Mouse (Mus musculus) MEL (cell line): ENCODE results near the gene Ncln. TPM values are rescaled to one million over a fixed set of nuclear protein-coding genes. Genes with fewer than 3 reads are reported as not detected.

Experiments used
- DNase-seq: peaks from one replicate; pipeline ENCODE4 v3.0.0; 2011; ENCODE audit warnings: low read depth, low spot score
- H3K27ac ChIP-seq: 2 replicates; pipeline ENCODE4 v1.5.1; 2012; ENCODE audit warnings: low read depth, mild to moderate bottlenecking, control low read depth, low read length, moderate library complexity; ENCODE audit not compliant: control insufficient read depth
- H3K27me3 ChIP-seq, 2 experiments: fragments of 150-350 bp in 1 of 2; sonication (generic) in 1 of 2; 2 replicates each; pipeline ENCODE4 v1.6.1; 2012; ENCODE audit warnings: low read length in 2 of 2, mild to moderate bottlenecking in 2 of 2, improper control_type of control experiment in 1 of 2, moderate library complexity in 1 of 2; ENCODE audit not compliant: insufficient read depth in 2 of 2, control insufficient read depth in 1 of 2
- H3K36me3 ChIP-seq, 2 experiments: 2 replicates each; pipeline ENCODE4 v1.6.1; 2012 to 2014; ENCODE audit warnings: low read length in 2 of 2, improper control_type of control experiment in 1 of 2, inconsistent platforms in 1 of 2, mild to moderate bottlenecking in 1 of 2; ENCODE audit not compliant: insufficient read depth in 2 of 2, control insufficient read depth in 1 of 2
- H3K4me1 ChIP-seq, 2 experiments: fragments of 150-350 bp in 1 of 2; sonication (generic) in 1 of 2; 2 replicates each; pipeline ENCODE4 v1.6.1; 2012; ENCODE audit warnings: low read length in 2 of 2, improper control_type of control experiment in 1 of 2, mild to moderate bottlenecking in 1 of 2; ENCODE audit not compliant: insufficient read depth in 2 of 2, control insufficient read depth in 1 of 2
- H3K4me3 ChIP-seq, 2 experiments: fragments of 150-350 bp in 1 of 2; sonication (generic) in 1 of 2; 2 replicates each; pipeline ENCODE4 v1.5.1; 2012; ENCODE audit warnings: low read depth in 2 of 2, low read length in 2 of 2, mild to moderate bottlenecking in 2 of 2, moderate library complexity in 2 of 2, control low read depth in 1 of 2, improper control_type of control experiment in 1 of 2; ENCODE audit not compliant: control insufficient read depth in 1 of 2, insufficient read depth in 1 of 2
- H3K79me2 ChIP-seq: 2 replicates; pipeline ENCODE4 v1.6.1; 2012; ENCODE audit warnings: mild to moderate bottlenecking, low read length, moderate library complexity; ENCODE audit not compliant: control insufficient read depth, poor library complexity, insufficient read depth
- H3K9ac ChIP-seq: 2 replicates; pipeline ENCODE4 v1.6.1; 2012; ENCODE audit warnings: low read depth, mild to moderate bottlenecking, control low read depth, low read length, moderate library complexity; ENCODE audit not compliant: control insufficient read depth, poor library complexity, severe bottlenecking
- H3K9me3 ChIP-seq: fragments of 150-350 bp; sonication (generic); replicated peaks from 2 replicates; pipeline ENCODE4 v1.6.1; 2012; ENCODE audit warnings: mild to moderate bottlenecking, low read length, improper control_type of control experiment, moderate library complexity; ENCODE audit not compliant: insufficient read depth
- BHLHE40 ChIP-seq: IDR thresholded peaks from 2 replicates; pipeline ENCODE4 v1.6.1; 2012; ENCODE audit warnings: low read depth, mild to moderate bottlenecking, inconsistent platforms, low read length, improper control_type of control experiment, borderline replicate concordance
- CHD1 ChIP-seq: IDR thresholded peaks from 2 replicates; pipeline ENCODE4 v1.6.1; 2012; ENCODE audit warnings: low read depth, mild to moderate bottlenecking, inconsistent platforms, low read length, improper control_type of control experiment
- CHD2 ChIP-seq: IDR thresholded peaks from 2 replicates; pipeline ENCODE4 v1.6.1; 2011; ENCODE audit warnings: low read length, improper control_type of control experiment
- CTCF ChIP-seq, 3 experiments: IDR thresholded peaks in 2 of 3; conservative IDR thresholded peaks in 1 of 3; 2 replicates each; pipeline ENCODE4 v1.5.1; 2011 to 2012; ENCODE audit warnings: low read length in 3 of 3, low read depth in 2 of 3, mild to moderate bottlenecking in 2 of 3, improper control_type of control experiment in 1 of 3, inconsistent platforms in 1 of 3, mixed read lengths in 1 of 3, moderate library complexity in 1 of 3; ENCODE audit not compliant: control insufficient read depth in 1 of 3, insufficient read depth in 1 of 3, poor library complexity in 1 of 3, severe bottlenecking in 1 of 3
- EP300 ChIP-seq, 2 experiments: IDR thresholded peaks; 2 replicates each; pipeline ENCODE4 v1.6.1; 2011; ENCODE audit warnings: improper control_type of control experiment in 2 of 2, low read length in 2 of 2, low read depth in 1 of 2, mild to moderate bottlenecking in 1 of 2
- GATA1 ChIP-seq: IDR thresholded peaks from 2 replicates; pipeline ENCODE4 v1.6.1; 2011; ENCODE audit warnings: low read depth, low read length, improper control_type of control experiment
- HCFC1 ChIP-seq: IDR thresholded peaks from 2 replicates; pipeline ENCODE4 v1.6.1; 2012; ENCODE audit warnings: low read depth, mild to moderate bottlenecking, inconsistent platforms, low read length, improper control_type of control experiment, moderate library complexity
- KAT2A ChIP-seq: conservative IDR thresholded peaks from 2 replicates; pipeline ENCODE4 v1.6.1; 2012; ENCODE audit warnings: low read depth, low read length, improper control_type of control experiment, inconsistent platforms
- MAFK ChIP-seq: IDR thresholded peaks from 2 replicates; pipeline ENCODE4 v1.6.1; 2011; ENCODE audit warnings: low read depth, mild to moderate bottlenecking, low read length, improper control_type of control experiment, borderline replicate concordance
- MAX ChIP-seq: IDR thresholded peaks from 2 replicates; pipeline ENCODE4 v1.6.1; 2011; ENCODE audit warnings: low read length, improper control_type of control experiment
- MAZ ChIP-seq: IDR thresholded peaks from 2 replicates; pipeline ENCODE4 v1.6.1; 2012; ENCODE audit warnings: low read depth, mild to moderate bottlenecking, inconsistent platforms, low read length, improper control_type of control experiment
- MEF2A ChIP-seq: IDR thresholded peaks from 2 replicates; pipeline ENCODE4 v1.6.1; 2014; ENCODE audit warnings: low read depth, mild to moderate bottlenecking, inconsistent platforms, low read length, improper control_type of control experiment; ENCODE audit not compliant: poor library complexity, insufficient replicate concordance, severe bottlenecking; ENCODE audit errors: extremely low read depth
- MXI1 ChIP-seq: IDR thresholded peaks from 2 replicates; pipeline ENCODE4 v1.6.1; 2011; ENCODE audit warnings: mild to moderate bottlenecking, low read depth, low read length, improper control_type of control experiment
- MYC ChIP-seq: IDR thresholded peaks from 2 replicates; pipeline ENCODE4 v1.6.1; 2011; ENCODE audit warnings: low read depth, mild to moderate bottlenecking, low read length, improper control_type of control experiment, moderate library complexity
- NELFE ChIP-seq: IDR thresholded peaks from 2 replicates; pipeline ENCODE4 v1.6.1; 2011; ENCODE audit warnings: low read depth, low read length, improper control_type of control experiment
- POLR2A ChIP-seq, 2 experiments: IDR thresholded peaks; 2 replicates each; pipeline ENCODE4 v1.6.1; 2011 to 2012; ENCODE audit warnings: low read length in 2 of 2, mild to moderate bottlenecking in 2 of 2, control low read depth in 1 of 2, improper control_type of control experiment in 1 of 2, low read depth in 1 of 2, moderate library complexity in 1 of 2; ENCODE audit not compliant: control insufficient read depth in 1 of 2, insufficient read depth in 1 of 2, poor library complexity in 1 of 2
- POLR2AphosphoS2 ChIP-seq: IDR thresholded peaks from 2 replicates; pipeline ENCODE4 v1.6.1; 2011; ENCODE audit warnings: low read length, improper control_type of control experiment
- RAD21 ChIP-seq: IDR thresholded peaks from 2 replicates; pipeline ENCODE4 v1.6.1; 2011; ENCODE audit warnings: mild to moderate bottlenecking, low read depth, low read length, improper control_type of control experiment
- SMC3 ChIP-seq: IDR thresholded peaks from 2 replicates; pipeline ENCODE4 v1.6.1; 2011; ENCODE audit warnings: low read depth, low read length, improper control_type of control experiment
- TAL1 ChIP-seq: IDR thresholded peaks from 2 replicates; pipeline ENCODE4 v1.6.1; 2012; ENCODE audit warnings: mild to moderate bottlenecking, inconsistent platforms, low read length, moderate library complexity, mixed read lengths
- UBTF ChIP-seq: IDR thresholded peaks from 2 replicates; pipeline ENCODE4 v1.6.1; 2012; ENCODE audit warnings: low read depth, mild to moderate bottlenecking, inconsistent platforms, low read length, improper control_type of control experiment, moderate library complexity, borderline replicate concordance; ENCODE audit not compliant: insufficient read depth
- USF2 ChIP-seq, 2 experiments: IDR thresholded peaks; 2 replicates each; pipeline ENCODE4 v1.6.1; 2011 to 2012; ENCODE audit warnings: improper control_type of control experiment in 2 of 2, low read length in 2 of 2, borderline replicate concordance in 1 of 2, inconsistent platforms in 1 of 2, low read depth in 1 of 2, mild to moderate bottlenecking in 1 of 2; ENCODE audit not compliant: insufficient read depth in 1 of 2
- ZC3H11A ChIP-seq: IDR thresholded peaks from 2 replicates; pipeline ENCODE4 v1.6.1; 2012; ENCODE audit warnings: low read depth, mild to moderate bottlenecking, inconsistent platforms, low read length, improper control_type of control experiment
- ZNF384 ChIP-seq: IDR thresholded peaks from 2 replicates; pipeline ENCODE4 v1.6.1; 2012; ENCODE audit warnings: low read depth, mild to moderate bottlenecking, inconsistent platforms, low read length, improper control_type of control experiment
- polyA plus RNA-seq, 2 experiments: library from polyadenylated mRNA; stranded (reverse) in 1 of 2; unstranded in 1 of 2; fragments of >175 nt in 1 of 2; fragments of >200 nt in 1 of 2; gene quantifications; 2 replicates each; pipeline versions ENCODE4 v1.2.1 to v1.2.4; 2012; ENCODE audit warnings: low replicate concordance in 2 of 2, low read depth in 1 of 2; ENCODE audit not compliant: insufficient read length in 2 of 2, insufficient read depth in 1 of 2, missing spikeins in 1 of 2
- total RNA-seq: library from RNA; depleted of rRNA; stranded (reverse); fragments of 300-350 nt; gene quantifications from 2 replicates; pipeline ENCODE4 v1.2.3, GENCODE M21; 2012

The Ncln gene
- total and polyA plus RNA-seq, 3 experiments = 136 to 276 (median 215) TPM

DNA sequence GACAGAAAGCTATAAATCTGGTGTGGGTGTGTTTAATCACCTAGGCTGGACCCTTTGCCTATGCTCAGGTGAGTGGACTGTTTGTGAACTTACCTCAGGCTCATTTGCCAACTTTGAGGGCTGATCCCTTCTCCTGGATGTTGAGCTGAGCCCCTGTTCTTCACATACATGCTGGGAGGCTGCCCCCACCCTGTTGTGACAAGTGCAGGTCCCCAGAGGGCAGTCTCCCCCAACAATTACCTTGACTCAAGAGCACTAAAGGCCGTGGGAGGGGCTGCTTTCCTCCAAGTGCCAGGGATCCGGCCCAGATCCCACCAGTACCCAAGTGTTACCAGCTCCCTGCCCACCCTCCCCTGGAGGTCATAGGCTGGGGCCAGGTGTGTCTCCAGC lies 11.1 kb downstream of the Ncln start (continued):
- TF ChIP-seq MEF2A (no peak), GATA1 (no peak), MXI1 (no peak)

DNA sequence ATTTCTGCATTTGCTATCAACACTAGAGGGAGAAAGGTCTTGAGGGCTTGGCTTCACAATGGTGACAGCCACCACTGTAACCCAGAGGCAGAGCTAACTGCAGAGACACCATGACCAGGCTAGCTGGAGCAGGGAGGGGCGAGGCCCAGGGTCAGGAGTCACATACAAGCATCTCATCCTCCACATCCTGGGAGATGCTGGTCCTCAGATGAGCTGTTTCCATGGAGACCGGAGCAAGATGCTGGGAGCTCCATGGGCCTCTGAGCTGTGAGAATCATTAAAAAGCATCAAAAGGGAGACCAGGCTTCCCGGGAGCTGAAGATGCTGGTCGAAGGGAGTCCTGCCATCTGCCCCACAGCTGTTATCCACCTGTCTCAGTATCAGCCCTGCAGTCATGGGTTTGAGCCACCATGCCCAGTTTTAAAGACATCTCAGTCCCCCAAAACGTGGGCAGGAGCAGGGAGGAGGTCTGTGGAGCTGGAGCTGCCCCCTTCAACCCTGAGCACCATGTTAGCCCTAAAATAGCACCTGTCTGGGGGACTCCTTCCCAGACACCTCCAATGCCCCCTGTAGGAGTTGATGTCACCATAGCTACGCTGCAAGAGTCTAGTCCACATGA lies 11.6 kb downstream of the Ncln start:
- no peaks in the 10 kb centered on the region; a peak in 1 of 4 replicates for H3K36me3 ChIP-seq
- H3K9me3 ChIP-seq = no peaks in the 10 kb centered on the region
- no peaks in the 10 kb centered on the region for H3K79me2 ChIP-seq
- no peak overlapping the region for H3K27ac ChIP-seq
- no peaks in the 10 kb centered on the region for H3K27me3 ChIP-seq
- H3K4me1 ChIP-seq = peaks cover 0 to 14% of the 10 kb centered on the region in 2 experiments; a peak in 2 of 4 replicates
- H3K4me3 ChIP-seq = no peak overlapping the region
- TF ChIP-seq RAD21 = no peak
- 0 out of 2 replicates have a peak, but pooled peaks have one; percentile 22 for TF ChIP-seq MAZ
- no peak for TF ChIP-seq NELFE
- no peak for TF ChIP-seq TAL1
- TF ChIP-seq HCFC1 = no peak
- TF ChIP-seq KAT2A = no peak
- TF ChIP-seq CHD1 = no peak
- TF ChIP-seq POLR2AphosphoS2 = no peak
- 0 out of 4 replicates have a peak, but pooled peaks of 1 of the 2 experiments have one; percentile 2 for TF ChIP-seq POLR2A (IDR thresholded peaks at IDR 0.05; ENCODE audit: control insufficient read depth in 1 of 2, insufficient read depth in 1 of 2, low read depth in 1 of 2, low read length in 2 of 2, poor library complexity in 1 of 2)
- TF ChIP-seq MAFK = no peak
- no peak for TF ChIP-seq MAX
- no peak for TF ChIP-seq EP300 (IDR thresholded peaks at IDR 0.05; ENCODE audit: low read depth in 1 of 2, low read length in 2 of 2)
- no peak for TF ChIP-seq CHD2
- TF ChIP-seq, all 39 proteins: peak for 2
- DNase-seq = no peak
- no peak overlapping the region for H3K9ac ChIP-seq

DNA sequence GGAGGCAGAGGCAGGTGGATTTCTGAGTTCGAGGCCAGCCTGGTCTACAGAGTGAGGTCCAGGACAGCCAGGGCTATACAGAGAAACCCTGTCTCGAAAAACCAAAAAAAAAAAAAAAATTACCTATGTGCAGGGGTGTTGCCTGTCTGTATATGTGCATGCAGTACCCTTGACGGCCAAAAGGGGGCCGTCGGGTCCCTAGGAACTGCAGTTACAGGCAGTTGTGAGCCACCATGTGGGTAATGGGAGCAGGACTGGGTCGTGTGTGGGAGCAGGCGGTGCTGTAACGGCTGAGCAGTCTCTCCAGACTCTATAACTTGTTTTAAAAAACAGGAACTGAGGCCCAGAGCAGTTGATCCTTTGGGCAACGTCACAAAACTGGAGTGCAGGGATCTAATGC lies 12.2 kb downstream of the Ncln start:
- Histone ChIP-seq H3K9me3 (no peaks in the 10 kb centered on the region), H3K27me3 (no peaks in the 10 kb centered on the region), H3K4me3 (no peak overlapping the region), H3K9ac (no peak overlapping the region), H3K27ac (no peak overlapping the region), H3K79me2 (no peaks in the 10 kb centered on the region), H3K4me1 (peaks cover 0 to 14% of the 10 kb centered on the region in 2 experiments; a peak in 2 of 4 replicates), H3K36me3 (no peaks in the 10 kb centered on the region; a peak in 1 of 4 replicates)
- peak; percentile 72 to 74 (median 73) for TF ChIP-seq CTCF (IDR thresholded peaks at IDR 0.05 in 2 of 3, conservative IDR thresholded peaks at IDR 0.05 in 1 of 3; ENCODE audit: control insufficient read depth in 1 of 3, insufficient read depth in 1 of 3, low read depth in 2 of 3, low read length in 3 of 3, poor library complexity in 1 of 3, severe bottlenecking in 1 of 3)
- no peak for TF ChIP-seq BHLHE40
- 0 out of 2 replicates have a peak, but pooled peaks have one; percentile 11 for TF ChIP-seq MAX
- peak; percentile 83 for TF ChIP-seq ZNF384
- TF ChIP-seq HCFC1 = 0 out of 2 replicates have a peak, but pooled peaks have one; percentile 15
- no peak for TF ChIP-seq USF2 (IDR thresholded peaks at IDR 0.05; ENCODE audit: borderline replicate concordance in 1 of 2, insufficient read depth in 1 of 2, low read depth in 1 of 2, low read length in 2 of 2)
- 0 out of 2 replicates have a peak, but pooled peaks have one; percentile 49 for TF ChIP-seq MYC
- peak; percentile 19; the same call in 1 of the 2 replicates for TF ChIP-seq ZC3H11A
- peak; percentile 43 for TF ChIP-seq RAD21
- TF ChIP-seq SMC3 = peak; percentile 53
- TF ChIP-seq UBTF = no peak
- DNase-seq = peak; percentile 79
